Mouse (Mus musculus) heart, postnatal 10 days (tissue): ENCODE measurements at regions not wholly inside any gene's neighbourhood (a gene's known extent, or its start where the extent isn't known, plus 50 kb on each side); places are given as distances from the start of the nearest gene placed in this dataset.

Experiments used
- DNase-seq, 2 experiments: peaks; one replicate each; pipeline ENCODE4 v3.0.0; 2021
- intact Hi-C: fragments of 180-260 bp; cut with DNase I; formaldehyde crosslinking; loops from one replicate; pipeline ENCODE4 v1.15.1; 2025

DNA sequence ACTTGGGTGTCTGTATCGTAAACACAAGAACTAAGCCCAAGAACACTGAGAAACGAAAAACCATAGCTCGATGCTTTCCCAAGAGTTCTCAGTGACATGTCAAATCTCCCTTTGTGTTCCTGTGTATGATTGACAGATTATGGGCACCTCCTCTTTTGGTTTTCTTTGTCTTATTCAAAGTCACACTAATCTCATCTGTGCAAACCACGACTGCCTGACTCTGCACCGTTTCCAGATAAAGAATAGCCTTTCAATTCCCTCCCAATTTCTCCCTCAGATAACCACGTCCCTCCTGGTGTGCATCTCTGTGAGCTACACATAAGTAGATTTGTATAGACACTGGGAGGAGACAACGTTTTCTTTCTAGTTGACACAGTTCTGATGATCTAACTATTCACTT is 731.7 kb upstream of the Sox9 start:
- intact Hi-C loops: no loop called here
- no peak for DNase-seq

GRCm38 (mm10) chr11:112055591-112055990 is 726.4 kb upstream of the Sox9 start:
- intact Hi-C loops: no loop called here
- peak; percentile 3 to 16 for DNase-seq

DNA sequence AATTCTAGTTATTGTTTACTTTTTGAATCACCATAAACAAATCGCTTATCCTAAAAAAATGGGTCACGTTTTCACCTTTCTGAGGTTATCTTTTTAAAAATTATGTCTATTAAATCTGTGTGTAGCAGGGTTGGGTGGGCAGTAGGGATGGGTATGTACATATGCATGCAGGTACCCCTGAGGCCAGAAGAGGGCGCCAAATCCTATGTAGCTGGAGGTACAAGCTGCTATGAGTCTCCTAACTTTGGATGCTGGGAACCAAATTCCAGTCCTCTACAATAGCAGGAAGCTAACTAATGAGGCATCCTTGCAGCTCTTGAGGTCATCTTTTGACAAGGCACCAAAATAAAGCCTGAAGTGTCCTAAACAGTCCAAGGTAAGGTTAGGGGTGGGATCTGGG is 714.8 kb upstream of the Sox9 start:
- no peak for DNase-seq
- intact Hi-C loops: no loop called here

GRCm38 (mm10) chr11:112068821-112069220 is 713.2 kb upstream of the Sox9 start:
- intact Hi-C loops: no loop called here

DNA sequence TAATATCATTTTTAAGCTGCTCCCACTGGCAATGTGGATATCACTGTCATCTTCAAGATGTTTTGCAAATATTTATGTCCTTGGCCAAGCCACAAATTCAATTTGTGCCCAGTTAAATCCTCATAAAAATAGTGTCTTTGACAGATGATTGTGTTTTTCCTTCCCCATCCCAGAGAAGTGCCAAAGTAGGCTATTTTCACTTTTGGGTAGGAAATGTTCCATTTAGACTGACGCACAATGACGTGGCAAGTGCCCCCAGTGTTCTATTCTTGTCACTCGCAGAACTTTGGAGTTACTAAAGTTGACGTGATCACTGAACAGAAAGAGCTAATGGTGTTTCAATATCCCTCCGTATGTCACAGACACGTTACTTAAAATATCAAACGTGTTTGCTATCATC is 710.5 kb upstream of the Sox9 start:
- intact Hi-C loops: no loop called here
- DNase-seq: no peak

More at GRCm38 (mm10) chr11:112068821-112069220, 713.2 kb upstream of the Sox9 start:
- no peak for DNase-seq

DNA sequence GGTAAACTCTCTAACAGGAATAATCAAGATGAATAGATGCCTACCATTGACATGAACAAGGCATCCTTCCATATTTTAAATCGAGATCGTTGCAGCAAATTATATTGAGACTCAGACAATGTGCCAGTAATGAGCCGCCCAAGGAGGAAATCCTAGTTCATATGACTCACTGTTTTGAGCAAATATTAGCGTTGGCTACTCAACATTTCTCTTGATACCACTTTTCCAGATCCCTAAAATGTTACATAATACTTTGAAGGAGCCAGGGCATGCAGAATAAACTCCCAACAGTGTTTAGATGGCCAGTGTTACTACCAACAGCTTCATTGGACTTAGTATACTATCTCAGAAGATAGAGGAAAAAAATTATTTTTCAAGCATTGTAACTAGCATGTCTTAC is 700.6 kb upstream of the Sox9 start:
- DNase-seq: no peak
- intact Hi-C loops: no loop called here

GRCm38 (mm10) chr11:112083019-112083418 is 699.0 kb upstream of the Sox9 start:
- intact Hi-C loops: no loop called here
- DNase-seq: no peak

- intact Hi-C loops: no loop called here
- DNase-seq: no peak
Measured at GRCm38 (mm10) chr11:112092168-112092567, 689.9 kb upstream of the Sox9 start.

DNA sequence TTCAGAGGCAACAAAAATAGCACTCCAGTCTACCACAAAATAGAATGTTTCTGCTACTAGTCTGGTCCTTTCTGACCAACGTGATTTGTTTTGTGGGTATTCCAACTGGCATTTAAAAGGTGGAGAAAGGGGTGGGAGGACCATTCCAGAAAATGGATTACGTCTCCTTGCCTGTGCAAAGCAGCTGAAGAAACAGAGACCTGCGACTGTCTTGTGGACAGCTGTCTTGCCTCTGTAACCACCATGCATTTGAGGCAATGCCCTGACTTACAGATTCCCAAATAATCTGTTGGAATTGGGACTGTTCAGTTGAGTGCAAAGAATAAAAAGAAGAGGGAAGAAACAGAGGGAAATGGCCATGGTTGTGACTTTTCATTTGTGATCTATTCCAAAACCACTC is 687.0 kb upstream of the Sox9 start:
- intact Hi-C loops: no loop called here

DNA sequence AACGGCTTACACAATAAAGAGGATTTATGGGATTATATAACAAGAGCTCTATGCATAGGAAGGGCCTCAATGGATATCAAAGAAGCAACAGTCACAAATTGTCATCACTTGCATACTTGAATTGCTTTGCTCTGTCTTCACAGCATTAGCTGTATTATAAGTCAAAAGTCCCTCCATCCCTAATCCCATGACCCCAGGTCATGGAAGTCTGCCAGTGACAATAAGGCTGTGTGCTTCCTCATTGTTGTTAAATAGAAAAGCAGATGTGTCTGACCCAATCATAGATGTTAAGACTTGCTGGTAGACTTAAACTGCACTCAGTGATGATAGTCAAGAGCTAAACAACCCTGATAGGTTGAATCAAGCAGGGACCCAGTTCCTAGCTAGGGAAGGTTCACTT is 683.9 kb upstream of the Sox9 start:
- DNase-seq: peak in 1 of 2 experiments; percentile 15
- intact Hi-C loops: no loop called here

More for the DNA sequence above, 687.0 kb upstream of the Sox9 start:
- no peak for DNase-seq

- no peak for DNase-seq
- intact Hi-C loops: loop anchor here (5.0 to 10.0 kb wide), 3 partner anchors 451 to 1062 kb away; no protein-coding TSS in a partner anchor
Measured at GRCm38 (mm10) chr11:112103252-112103651, 678.8 kb upstream of the Sox9 start.

GRCm38 (mm10) chr11:112106891-112107290 is 675.1 kb upstream of the Sox9 start:
- intact Hi-C loops: loop anchor here (10.0 kb wide), 2 partner anchors 668 to 1058 kb away; no protein-coding TSS in a partner anchor
- DNase-seq: peak; percentile 13 to 22

DNA sequence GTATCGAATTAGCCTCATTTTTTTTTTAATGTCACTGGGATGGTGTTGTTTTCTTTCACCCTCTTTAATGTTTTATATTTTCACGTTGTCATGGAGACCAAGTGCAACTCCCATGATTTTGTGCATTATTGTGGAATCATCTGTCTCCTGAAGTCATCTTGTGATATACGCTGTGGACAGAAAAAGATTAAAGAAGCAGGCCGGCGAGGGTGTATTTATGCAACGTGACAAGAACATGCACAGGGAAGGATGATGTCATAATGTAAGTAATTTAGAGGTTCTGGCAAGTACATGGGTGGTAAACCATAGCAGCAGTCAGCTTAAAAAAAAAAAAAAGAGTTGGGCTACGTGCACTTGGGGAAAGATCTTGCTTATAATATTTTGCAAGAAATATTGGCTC is 674.7 kb upstream of the Sox9 start:
- intact Hi-C loops: loop anchor here (10.0 kb wide), 2 partner anchors 667 to 1057 kb away; no protein-coding TSS in a partner anchor
- no peak for DNase-seq

DNA sequence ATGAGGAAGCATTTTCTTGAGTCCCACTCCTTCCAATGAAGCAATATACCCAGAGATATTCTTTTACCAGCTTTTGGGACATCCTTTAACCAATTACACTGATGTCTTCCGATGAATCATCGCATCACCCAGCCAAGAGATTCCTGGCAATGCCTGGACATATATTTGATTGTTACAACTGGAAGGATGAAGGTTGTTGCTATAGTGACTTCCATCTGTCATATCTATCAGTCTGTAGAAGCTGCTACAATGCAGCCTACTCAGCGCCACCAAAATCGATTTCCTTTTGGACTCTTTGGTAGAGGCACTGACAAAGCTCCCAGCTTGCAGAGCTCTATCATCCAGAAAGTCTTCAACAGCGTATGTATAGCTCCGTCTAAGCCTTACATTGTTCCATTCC is 661.0 kb upstream of the Sox9 start:
- no peak for DNase-seq
- intact Hi-C loops: no loop called here

- intact Hi-C loops: no loop called here
Measured at GRCm38 (mm10) chr11:112121831-112122230, 660.2 kb upstream of the Sox9 start.

GRCm38 (mm10) chr11:112125249-112125933 is 656.6 kb upstream of the Sox9 start:
- intact Hi-C loops: no loop called here
- no peak for DNase-seq

More at GRCm38 (mm10) chr11:112121831-112122230, 660.2 kb upstream of the Sox9 start:
- DNase-seq: no peak

DNA sequence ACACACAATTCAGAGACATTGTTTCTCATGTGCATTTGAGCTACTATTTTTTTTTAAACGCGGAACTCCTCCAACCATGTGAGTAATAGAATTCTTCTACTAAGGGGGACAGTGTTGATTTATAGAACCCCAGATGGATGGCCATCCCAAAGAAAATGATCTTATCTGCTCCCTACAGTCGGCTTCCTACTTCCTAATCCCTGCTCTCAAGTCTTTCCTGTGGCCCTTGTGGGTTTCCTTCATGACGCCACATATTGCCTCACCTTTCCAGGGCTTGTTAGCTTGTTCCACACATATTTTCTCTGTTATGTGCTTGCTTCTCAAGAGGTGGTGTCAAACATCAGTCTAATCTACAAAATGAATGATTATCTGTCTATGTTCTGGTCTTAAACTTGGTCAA is 651.9 kb upstream of the Sox9 start:
- intact Hi-C loops: no loop called here
- DNase-seq: no peak

GRCm38 (mm10) chr11:112137401-112138020 is 644.5 kb upstream of the Sox9 start:
- DNase-seq: no peak
- intact Hi-C loops: no loop called here

GRCm38 (mm10) chr11:112140058-112140457 is 642.0 kb upstream of the Sox9 start:
- intact Hi-C loops: no loop called here
- no peak for DNase-seq

- intact Hi-C loops: no loop called here
Measured at GRCm38 (mm10) chr11:112140495-112140894, 641.5 kb upstream of the Sox9 start.

DNA sequence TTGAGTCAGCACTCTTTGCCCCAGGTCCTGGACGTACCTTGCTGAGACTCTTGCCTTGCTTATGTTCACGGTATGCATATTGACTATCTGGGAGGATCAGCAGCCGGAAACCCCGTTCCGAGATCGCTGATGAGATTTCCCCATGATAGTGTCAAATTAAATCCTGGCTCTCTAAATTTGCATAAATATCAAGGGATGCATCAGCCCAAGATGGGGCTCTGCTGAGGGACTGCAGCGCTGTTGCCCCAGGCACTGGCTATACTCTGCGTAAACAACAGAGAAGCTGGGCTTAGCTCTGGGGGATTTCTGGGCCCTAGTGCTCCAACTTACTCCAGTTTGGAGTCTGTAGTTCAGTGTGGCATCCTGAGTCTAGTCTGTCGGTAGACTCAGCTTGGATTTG is 641.1 kb upstream of the Sox9 start:
- no peak for DNase-seq
- intact Hi-C loops: no loop called here

More at GRCm38 (mm10) chr11:112140495-112140894, 641.5 kb upstream of the Sox9 start:
- DNase-seq: no peak

DNA sequence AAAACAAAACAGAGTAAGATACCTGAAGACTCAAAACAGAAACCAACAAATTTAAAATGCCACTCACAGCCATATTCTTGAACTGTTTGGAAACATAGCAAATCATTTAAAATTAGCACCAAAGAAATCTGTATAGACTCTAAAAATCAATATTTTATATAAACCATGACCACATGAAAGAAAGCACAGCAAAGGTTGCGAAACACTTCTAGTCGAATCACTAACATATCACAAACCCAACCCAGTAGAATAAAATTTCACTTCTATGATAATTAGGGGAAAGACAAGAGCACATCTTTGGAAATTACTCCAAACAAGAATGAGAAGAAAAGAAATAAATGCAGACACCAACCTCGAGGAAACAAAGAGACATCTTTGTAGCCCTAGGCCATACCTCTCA is 630.0 kb upstream of the Sox9 start:
- intact Hi-C loops: no loop called here

More for the DNA sequence above, 630.0 kb upstream of the Sox9 start:
- DNase-seq: no peak
